Mouse (Mus musculus): ENCODE data around the gene Cpsf4l.

Cpsf4l gene

DNA sequence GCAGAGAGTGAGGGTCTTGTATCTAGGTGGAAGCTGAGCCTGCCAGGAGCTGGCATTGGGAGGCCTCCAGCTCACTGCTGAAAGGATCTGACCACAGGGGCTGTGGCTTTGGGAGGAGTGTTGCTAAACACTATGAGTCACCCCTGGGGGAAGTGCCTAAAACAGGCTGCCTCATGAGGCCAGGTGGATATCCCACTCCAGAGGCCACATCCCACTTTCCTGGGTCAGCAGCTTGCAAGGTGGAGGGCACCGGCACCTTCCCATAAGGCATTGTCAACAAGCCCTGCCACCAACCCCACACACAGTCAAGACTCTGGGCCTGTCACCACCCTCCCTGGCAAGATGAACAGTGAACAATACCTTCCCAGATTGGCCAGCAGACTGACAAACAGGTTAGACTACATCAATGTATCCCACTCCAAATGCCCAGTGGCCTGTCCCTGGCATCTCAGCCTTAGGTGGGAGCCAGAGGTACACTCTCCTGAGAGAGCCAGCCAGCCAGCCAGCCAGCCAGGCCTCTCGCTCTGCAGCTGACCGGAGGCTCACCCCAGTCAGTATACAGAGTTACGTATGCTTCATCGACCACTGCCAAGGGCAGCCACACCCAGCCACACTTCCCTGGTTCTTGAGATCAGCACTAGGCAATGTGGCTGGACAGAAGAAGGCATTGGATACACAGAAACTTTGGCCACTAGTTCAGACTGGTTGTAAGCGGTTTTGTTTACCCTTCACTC, 24.0 kb upstream of the Cpsf4l start:
- DNase-seq, result peak; percentile 65 to 78

DNA sequence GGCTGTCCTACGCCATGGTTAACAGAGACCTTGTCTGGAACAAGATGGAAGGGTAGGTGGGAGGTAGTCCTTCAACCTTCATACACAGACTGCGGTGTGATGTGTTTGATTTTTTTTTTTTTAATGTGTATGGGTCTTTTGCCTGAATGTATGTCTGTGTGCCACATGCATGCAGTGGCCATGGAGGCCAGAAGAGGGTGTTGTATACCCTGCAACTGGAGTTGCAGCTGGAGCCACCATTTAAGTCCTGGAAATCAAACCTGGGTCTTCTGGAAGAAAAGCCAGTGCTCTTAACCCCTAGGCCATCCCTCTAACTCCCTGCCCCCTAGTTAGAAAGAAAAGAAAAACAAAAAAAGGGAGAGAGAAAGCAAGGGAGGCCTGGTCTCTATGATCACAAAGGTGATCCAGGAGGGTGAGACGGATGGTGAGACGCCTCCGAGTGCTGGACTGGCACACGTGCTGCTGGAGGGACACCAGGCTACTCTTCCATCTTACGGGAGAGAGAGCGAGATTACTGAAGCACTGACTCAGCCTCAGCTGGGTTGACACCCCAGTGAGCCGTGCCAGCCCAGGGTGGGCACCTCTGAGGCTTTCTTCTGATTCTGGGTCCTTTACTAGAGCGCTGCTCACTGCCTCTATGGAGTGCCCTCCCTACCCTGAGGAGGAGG, 22.3 kb upstream of the Cpsf4l start:
- DNase-seq, result no peak

DNA sequence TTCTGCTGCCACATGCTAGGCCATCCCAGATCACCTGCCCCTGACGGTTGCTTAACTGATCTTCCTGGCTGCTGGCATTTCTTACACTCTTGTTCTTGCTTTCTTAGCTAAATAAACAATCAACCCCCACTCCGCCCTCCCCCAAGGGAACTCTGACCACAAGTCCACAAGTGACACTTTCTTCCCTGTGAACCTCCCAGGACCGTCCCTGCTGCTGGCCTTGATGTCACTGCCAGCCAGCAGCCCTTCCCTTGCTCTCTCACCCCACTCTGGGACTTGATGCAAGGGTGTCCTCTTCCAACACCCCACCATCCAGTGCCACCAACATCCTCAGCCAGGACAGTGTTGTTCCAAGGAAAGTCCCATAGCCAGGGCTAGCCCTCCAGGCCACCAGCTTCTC, 21.1 kb upstream of the Cpsf4l start:
- DNase-seq, result no peak

DNA sequence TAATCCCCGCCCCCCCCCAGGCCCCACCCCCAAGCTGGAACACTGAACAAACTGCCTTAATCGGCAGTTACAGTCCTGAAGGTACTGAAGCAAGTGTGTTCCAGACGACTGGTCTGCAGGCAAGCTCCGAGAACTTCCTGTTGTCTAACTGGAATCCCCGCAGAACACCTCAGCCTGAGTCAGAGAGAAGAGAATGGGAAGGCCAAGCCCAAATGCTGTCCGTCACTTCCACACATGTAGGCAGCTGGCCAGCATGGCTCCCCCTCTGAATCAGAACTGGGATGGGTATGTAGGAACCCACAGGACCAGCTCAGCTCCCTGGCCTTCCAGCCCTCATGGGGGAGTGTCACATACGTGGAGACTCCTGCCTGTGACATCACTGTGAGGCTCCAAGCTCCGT, 20.1 kb upstream of the Cpsf4l start:
- peak in 1 of 2 experiments; percentile 55 for DNase-seq

DNA sequence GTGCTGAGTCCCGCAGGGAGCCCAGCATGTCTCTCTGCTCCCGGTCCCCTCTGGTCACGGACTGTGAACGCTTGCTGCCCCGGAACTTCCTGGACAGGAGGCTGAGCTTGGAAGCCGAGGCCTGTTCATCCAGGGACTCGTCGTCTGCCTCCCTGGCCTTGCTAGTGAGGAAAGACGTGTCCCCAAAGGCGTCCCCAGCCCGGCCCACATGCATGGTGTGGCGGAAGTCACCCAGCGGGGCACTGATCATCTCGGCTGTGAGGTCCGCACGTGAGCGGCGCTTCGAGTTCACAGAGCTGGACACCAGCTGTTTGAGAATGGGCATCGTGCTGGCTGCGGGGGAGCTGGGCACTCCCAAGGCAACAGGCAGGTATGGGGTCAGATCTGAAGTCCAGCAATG, 19.4 kb upstream of the Cpsf4l start:
- DNase-seq, result peak in 1 of 2 experiments; percentile 51

DNA sequence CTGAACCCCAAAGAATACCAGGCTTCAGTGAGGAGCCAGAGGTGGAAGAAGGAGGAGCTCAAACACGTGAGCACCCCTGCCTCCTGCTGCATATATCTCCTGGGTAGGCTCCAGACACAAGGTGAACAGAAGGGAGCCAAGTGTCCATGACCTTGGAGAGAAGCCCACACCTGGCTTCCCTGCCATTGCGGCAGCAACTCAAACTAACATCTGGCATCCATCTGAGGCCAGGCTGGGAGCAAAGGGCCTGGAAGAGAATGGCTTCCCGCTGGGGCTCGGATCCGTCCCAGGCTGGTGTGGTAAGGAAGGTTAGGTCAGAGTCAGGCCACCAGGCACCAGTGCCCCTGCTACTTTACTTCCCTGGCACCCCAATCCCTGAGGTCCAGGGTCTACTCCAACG, 18.2 kb upstream of the Cpsf4l start:
- no peak for DNase-seq

DNA sequence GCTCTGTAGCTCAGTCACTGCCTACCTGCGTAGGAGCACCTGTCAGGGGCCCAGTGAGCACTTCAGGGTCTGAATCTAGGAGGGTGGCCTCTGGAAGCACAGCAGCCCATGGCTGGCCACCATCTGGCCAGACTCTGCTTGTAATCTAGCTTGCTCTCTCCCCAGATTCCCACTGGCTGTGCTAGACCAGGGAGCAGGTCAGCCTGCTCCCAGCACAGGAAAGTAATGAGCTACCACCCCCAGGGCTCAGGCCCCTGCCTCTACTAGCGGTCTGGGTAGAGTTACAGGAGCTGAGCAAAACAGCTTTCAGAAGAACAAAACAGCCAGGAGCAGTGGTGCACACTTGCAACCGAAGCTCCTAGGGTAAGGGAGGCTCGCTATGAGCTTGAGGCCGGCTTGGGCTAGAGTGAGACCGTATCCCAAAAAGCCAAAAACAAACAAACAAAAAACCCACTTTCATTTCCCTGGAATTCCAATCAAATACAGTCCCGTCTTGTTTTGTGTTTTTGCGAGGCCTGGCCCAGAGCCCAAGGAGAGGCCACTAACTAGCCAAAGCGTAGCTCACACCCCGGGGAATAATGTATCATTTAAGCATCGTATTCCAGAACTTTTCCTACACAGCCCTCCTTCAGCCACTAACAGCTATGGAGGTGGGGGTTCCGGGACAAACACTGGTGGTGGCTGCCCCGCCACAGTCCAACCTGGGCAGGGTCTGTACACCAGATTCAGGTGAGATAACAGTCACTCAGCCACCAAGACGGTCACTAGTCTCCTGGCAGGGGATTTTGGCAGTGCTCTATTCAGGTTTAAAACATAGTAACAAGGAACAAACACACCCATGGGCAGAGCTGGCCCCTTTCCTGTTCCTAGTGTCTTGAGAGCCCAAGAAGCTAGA, 17.4 kb upstream of the Cpsf4l start:
- DNase-seq, result peak; percentile 72 to 81

DNA sequence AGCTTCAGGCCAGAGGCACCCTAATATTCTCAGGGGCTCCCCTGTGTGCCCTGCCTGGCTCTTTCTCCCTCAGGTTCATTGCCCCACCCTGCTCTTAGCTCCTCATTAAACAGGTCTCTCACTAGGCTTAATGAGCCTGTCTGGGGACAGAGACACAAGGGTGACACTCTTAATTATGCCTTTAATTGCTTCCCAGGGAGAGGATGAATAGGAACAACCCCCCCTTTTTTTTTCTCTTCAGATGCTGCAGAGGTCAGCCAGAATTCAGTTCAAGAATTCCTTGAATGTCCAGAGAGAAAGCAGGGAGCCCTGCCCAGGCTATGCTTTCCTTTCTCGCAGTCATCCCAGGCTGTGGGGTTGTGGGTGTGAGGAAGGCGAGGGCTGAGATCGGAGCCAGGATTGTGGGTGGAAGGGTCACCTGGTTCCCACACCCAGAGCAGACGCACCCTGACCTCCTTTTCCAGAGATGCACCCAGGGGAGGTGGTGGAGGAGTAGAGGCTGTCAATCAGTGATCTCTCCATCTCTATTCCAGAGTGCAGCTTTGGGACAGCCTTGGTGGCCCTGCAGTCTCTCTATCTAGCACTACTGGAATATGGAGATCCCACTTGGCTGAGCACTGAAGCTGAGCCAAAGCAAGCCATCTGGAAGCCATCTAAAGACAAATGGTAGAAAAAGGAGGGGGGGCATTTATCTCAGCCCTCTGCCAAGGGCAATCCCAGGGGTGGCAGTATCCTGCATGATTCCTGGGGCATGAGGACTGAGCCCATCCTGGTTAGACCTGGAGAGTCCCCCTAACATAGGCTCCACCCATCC, 15.6 kb upstream of the Cpsf4l start:
- peak; percentile 62 to 71 for DNase-seq

DNA sequence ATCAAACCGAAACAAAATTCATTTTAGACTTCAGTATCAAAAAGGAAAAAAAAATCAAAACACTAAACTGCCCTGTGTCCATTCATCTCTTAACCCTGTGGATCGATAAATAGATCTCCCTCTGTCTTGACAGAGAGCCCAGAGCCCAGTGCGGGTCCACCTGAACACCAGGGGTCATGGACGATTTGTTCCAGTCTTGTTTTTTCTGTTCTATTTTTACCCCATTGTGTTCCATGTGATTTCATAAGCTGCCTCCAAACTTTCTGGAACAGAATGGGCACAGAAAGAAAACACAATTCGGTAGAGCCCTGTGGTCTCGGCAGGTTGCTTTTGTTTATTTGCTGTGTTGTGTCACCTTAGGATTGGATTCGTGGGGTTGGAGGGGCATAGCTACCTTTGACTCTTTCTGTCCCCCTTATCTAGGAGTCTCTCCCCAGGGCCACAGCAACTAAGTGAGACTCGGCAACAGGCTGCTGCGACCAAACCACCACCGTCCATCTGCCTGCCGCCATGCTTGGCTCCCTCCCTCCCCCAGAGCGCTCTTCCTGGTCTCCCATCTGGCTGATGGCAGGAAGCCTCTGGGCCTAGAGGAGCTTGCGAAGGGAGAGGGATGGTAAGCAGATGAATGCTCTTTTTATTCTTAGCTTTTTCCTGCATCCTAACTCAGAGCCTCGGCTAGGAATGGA, 12.7 kb upstream of the Cpsf4l start:
- no peak for DNase-seq

DNA sequence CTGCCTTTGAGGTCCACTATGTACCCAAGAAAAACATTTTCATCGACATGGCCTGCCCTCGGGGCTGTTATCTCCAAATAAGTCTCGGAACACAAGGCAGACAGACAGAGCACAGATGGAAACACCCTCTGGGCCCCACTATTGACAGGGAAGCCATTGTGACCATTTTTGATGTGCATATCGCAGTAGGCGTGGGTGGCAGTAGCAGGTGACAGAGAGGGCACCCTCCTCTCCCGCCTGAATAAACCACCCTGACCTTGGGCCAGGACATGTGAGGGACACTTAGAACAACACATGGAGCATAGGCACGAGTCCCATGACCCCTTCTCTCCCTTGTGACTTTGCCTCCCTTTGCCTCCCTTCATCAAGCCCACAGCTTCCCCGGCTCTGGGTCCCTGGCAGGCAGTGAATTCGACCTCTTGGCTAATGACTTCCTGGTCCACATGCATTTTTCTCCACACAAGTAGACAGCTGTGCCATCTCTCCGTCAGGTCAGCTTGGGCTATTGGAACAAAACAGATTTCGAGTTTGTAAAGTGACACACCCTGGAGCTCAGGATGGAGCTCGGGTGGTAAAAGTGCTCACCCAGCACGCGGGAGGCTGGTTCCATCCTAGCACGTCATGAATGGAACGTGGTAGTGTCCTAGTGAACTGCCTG, 8.1 kb upstream of the Cpsf4l start:
- DNase-seq, result no peak

DNA sequence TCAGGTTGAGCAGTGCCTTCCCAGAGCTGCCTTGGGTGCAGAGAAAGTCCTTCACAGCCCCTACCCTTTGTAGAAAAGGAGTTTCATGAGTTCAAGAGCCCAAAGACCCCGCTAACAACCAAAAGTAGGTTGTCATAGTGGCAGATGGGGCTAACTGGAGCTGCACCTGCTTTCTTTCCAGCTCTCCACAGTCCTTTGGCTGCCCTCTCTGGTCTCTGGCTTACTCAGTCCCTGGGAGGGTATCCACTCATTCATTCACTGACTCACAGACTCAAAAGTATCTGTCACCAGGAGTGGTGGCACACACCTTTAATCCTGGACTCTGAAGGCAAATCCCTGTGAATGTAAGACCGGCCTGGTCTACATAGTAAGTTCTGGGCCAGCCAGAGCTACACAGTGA, 6.3 kb upstream of the Cpsf4l start:
- DNase-seq, result no peak

DNA sequence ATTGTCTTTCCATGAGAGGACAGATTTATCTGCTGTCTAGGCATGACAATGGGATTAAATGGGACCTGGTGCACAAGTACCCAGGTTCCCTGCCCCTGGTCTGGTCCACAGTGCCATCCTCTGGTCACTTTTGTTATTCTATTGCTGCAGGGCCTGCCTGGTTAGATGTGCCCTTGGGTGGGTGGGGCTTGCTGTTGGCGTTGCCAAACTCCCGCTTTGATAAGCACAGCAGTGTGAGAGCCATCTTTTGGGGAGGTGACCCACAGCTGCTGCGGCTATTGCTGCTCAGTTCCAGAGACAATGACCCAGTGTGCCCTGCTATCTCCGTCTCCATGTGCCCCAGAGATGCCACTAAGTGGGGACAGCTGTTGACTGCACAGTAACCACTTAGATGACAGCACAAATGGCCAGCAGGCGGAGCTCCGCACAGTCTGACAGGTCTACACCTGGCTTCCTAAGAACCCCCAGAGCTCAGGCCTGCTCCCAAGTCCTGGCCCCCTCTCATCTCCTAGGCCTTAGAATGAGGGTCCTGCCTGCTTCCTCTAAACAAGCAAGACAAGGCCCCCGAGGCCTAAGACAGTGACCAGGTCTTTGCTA, 5.4 kb upstream of the Cpsf4l start:
- no peak for DNase-seq

DNA sequence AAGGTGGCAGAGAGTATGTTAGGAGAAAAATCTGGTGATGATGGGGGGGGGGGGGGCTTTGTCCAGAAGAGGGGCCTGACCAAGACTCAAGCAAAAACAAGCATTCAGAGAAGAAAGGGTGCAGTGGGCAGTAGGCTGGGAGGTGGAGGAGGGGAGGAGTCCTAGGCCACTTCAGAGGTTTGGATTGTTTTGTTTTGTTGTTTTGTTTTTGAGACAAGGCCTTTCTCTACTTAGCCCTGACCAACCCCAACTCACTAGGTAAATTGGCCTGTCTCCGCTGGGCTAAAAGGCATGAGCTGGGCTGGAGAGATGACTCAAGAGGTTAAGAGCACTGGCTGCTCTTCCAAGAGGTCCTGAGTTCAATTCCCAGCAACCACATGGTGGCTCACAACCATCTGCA, 1.2 kb upstream of the Cpsf4l start:
- no peak for DNase-seq

DNA sequence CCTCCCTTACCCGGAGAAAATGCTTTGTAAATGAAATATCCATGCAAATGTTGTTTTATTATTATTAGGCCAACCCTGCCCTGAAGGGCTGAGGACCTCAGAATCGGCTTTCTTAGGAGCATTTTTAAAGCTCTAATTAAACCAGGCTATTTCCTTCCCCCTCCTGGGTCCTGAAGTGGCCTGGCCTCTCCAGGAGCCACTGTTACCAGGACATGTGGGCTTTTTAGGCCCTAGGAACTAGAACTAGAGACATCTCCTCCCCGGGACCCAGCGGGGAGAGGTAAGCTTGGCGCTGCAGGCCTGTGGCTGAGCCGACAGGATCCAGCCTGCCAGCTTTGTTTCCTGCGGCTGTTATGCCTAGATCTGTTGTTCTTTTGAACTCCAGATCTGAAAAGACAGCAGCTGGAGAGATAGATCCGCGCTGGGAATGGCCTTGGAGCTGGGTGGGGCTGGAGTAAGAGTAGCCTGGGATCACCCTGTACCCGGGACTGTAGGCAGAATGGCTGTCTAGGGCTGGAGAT, 500 bp upstream of the Cpsf4l start:
- DNase-seq, result peak; percentile 38 to 59

DNA sequence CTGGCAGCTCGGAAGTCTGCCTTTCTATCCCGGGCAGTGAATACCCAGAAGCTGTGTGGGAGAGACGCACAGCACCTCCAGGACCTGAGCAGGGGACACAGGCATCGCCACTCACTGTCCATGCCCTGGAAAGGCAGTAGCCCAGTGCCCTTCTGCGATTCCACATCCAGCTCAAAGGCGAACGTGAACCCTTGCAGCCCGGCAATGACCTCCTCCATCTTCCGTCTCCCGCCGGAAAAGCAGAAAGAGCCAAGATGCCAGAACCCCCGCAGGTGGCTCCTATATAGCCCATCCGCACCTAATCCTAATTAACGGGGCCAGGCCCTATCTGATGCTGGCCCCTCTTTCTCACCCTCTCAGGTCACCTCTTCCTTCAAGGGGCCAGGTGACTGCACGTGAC, 545 bp downstream of the Cpsf4l start:
- DNase-seq, result no peak

DNA sequence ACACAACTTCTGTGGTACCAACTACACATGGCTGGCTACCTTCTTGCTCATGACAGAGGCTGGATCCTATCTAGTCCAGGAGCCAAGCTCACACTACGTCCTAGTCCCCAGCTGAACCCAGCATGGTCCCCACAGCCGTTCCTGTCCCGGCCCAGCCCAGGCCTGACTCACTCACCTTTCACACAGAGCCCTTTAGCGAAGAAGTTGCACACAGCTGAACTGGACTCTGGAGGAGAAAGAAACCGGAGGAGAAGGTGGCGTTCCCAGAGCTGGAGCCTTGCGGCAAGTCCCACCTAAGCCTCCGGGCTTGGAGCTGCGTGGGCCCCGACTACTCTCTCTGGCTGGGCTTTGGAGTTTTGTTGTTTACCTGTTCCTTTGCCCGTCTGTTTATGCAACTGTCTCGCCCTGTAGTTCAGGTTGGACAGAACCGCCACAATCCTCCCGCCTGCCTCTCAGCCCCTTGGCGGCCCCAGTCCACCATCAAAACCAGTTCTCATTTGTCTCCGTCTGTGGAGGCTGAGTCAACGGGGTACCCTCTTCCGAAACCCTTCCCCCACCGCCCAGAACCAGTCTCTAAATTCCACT, 1.1 kb downstream of the Cpsf4l start:
- DNase-seq, result no peak

DNA sequence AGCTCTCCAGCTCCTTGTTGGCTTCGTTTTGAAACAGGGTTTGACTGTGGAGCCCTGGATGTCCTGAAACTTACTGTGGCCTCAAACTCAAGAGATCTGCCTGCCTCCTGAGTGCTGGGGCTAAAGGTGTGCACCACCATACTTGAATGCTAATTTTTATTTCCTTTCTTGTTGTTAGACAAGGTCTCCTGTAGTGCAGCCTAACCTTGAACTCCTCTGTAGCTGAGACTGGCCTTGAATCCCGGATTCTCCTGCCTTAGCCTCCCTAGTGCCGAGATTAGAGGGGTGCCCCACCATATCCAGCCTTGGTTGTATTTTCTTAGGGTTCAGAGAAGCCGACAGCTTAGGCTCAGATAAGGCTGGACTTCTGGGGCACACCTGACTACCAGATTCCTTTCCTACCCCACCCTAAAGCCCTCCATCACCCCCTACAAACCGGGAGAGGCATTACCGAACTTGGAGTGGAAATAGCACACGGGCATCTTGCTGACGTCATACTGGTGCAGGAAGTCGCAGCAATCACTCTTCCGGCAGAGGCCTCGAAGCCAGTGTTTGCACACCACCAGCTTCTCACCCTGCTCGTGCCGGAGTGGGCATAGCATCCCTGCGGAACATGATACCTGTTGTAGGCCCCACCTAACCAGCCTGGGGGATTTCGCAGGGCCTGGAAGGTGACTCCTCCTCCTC, 3.7 kb downstream of the Cpsf4l start:
- no peak for DNase-seq

DNA sequence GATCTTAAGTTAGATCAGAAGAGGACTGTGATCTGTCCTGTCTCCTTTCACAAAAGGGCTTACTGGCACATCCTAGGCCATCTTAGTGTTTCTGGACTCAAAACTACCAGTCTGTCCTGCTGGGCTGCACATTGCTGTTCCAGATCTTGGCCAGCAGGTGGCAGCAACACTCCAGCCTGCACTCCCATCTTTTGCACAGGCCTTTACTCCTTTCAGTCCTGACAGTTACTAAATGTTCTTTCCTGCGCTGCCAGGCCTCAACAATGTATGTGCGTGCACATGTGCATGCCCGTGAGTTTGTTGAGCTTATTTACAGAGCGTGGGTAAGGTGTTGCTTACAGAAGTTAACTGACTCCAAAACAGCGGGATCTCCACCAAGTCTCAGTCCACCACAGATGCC, 6.1 kb downstream of the Cpsf4l start:
- DNase-seq, result peak; percentile 83 to 86

DNA sequence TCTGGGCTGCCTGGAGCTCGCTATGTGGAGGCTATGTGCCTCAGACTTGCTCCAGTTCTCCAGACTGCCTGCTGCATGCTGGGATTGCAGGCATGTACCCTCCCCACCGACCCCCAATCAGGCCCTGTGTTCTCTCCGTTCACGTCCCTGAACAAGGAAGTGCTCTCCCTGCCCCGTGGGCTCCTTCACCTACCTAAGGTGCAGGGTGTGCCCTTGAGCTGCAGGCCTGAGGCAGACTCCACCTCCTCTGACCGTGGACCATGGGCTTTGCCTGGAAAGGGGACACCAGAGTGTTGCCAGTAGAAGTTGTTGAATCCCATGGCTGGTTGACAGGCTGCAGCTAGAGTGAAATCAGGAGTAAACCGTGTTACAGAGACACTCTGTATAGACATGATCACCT, 10.2 kb downstream of the Cpsf4l start:
- no peak for DNase-seq

DNA sequence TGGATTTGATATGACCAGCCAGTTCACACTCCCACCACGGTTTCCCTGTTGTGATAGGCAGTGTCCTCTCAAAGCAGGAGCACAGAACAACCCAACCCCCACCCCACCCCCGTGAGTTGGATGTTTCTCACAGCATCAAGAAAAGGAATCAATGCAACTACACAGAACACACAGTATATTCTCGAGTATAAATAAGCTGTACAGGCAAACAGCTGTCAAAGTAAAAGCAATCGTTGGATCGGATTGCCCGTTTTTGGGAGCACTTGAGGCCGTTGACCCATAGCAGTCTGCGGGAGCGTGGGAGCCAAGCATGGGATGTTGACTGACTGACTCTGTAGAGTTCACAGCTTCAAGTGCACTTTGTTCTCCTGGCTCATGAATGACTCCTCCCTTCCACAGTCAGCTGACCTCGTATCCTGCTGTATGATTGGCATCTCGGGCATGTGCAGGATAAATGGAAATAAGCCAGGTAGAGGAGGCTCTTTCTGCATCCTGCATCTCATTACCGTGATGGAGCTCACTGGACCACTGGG, 11.7 kb downstream of the Cpsf4l start:
- DNase-seq, result peak; percentile 63 to 80

All from kidney, postnatal 4 days (tissue).